Mouse (Mus musculus) stomach, embryonic 15.5 days (tissue): Measurements from ENCODE around the gene Rnf181. TPM values are rescaled to one million over a fixed set of nuclear protein-coding genes. Genes with fewer than 3 reads are reported as not detected.

ENCODE experiments used
- ATAC-seq: fragments of 200-750 bp; cut with Nextera tagmentation; 2 replicates; pipeline ENCODE4 v1.8.0; 2017; ENCODE audit warnings: low read depth, moderate number of reproducible peaks, moderate TSS enrichment; ENCODE audit not compliant: insufficient read depth, low FRiP score
- H3K27ac ChIP-seq: fragments of 300-500 bp; sonication (generic); 2 replicates; pipeline ENCODE4 v1.5.1; 2015; ENCODE audit warnings: mild to moderate bottlenecking, inconsistent platforms
- H3K27me3 ChIP-seq: fragments of 300-500 bp; sonication (generic); replicated peaks from 2 replicates; pipeline ENCODE4 v1.6.1; 2015; ENCODE audit warnings: inconsistent platforms
- H3K36me3 ChIP-seq: fragments of 300-500 bp; sonication (generic); 2 replicates; pipeline ENCODE4 v1.6.1; 2015; ENCODE audit warnings: inconsistent platforms
- H3K4me1 ChIP-seq: fragments of 300-500 bp; sonication (generic); 2 replicates; pipeline ENCODE4 v1.6.1; 2015; ENCODE audit warnings: inconsistent platforms
- H3K4me2 ChIP-seq: fragments of 300-500 bp; sonication (generic); 2 replicates; pipeline ENCODE4 v1.6.1; 2015; ENCODE audit warnings: mild to moderate bottlenecking, inconsistent platforms
- H3K4me3 ChIP-seq: fragments of 300-500 bp; sonication (generic); replicated peaks from 2 replicates; pipeline ENCODE4 v1.5.1; 2015; ENCODE audit warnings: inconsistent platforms
- H3K9ac ChIP-seq: fragments of 300-500 bp; sonication (generic); 2 replicates; pipeline ENCODE4 v1.6.1; 2015; ENCODE audit warnings: inconsistent platforms
- H3K9me3 ChIP-seq: fragments of 300-500 bp; sonication (generic); 2 replicates; pipeline ENCODE4 v1.6.1; 2016; ENCODE audit warnings: inconsistent platforms
- WGBS: fragments of 180-500 bp; shearing (Covaris S2); methylation state at CpG from one replicate; pipeline ENCODE4 v1.1.7; 2015; 5-methylcytosine and 5-hydroxymethylcytosine counted together
- polyA plus RNA-seq: library from polyadenylated mRNA; unstranded; fragments of >200 nt; fragmentation: Nextera tagmentation; extraction: Ambion mirVana; gene quantifications from 2 replicates; pipeline ENCODE4 v1.2.1, GENCODE M21; 2015

Gene Rnf181
- polyA plus RNA-seq, 1 experiment from 2014 or later: 123 TPM

- 84% methylated on average over 11 of the region's 11 CpGs for WGBS
- H3K4me3 ChIP-seq: no peak overlapping the region
- no peak for ATAC-seq
- H3K27me3 ChIP-seq: no peaks in the 10 kb centered on the region
- no peaks in the 10 kb centered on the region for H3K4me1 ChIP-seq
- no peak overlapping the region for H3K9ac ChIP-seq
- H3K27ac ChIP-seq: no peak overlapping the region
- no peak overlapping the region for H3K4me2 ChIP-seq
- H3K36me3 ChIP-seq: 0 out of 2 replicates have a peak, but pooled peaks cover 7% of the 10 kb centered on the region
- no peaks in the 10 kb centered on the region for H3K9me3 ChIP-seq
Measured at GRCm38 (mm10) chr6:72313124-72313867, 53.5 kb downstream of the Rnf181 start.

GRCm38 (mm10) chr6:72312198-72312597 lies 54.6 kb downstream of the Rnf181 start:
- no peak overlapping the region for H3K4me3 ChIP-seq
- no peaks in the 10 kb centered on the region for H3K4me1 ChIP-seq
- 91% methylated on average over 3 of the region's 3 CpGs for WGBS
- H3K9me3 ChIP-seq: no peaks in the 10 kb centered on the region
- H3K27me3 ChIP-seq: no peaks in the 10 kb centered on the region
- ATAC-seq: no peak
- H3K4me2 ChIP-seq: no peak overlapping the region
- H3K27ac ChIP-seq: no peak overlapping the region
- H3K9ac ChIP-seq: no peak overlapping the region
- 0 out of 2 replicates have a peak, but pooled peaks cover 2% of the 10 kb centered on the region for H3K36me3 ChIP-seq

Other genes starting within 250 kb of the Rnf181 start
- gene Atoh8, start 131.4 kb downstream of the Rnf181 start, polyA plus RNA-seq: 9.8 and 11.2 TPM in 2 replicates
- gene Sftpb, start 62.3 kb downstream of the Rnf181 start, polyA plus RNA-seq: 0.10 TPM in 1 of 2 replicates, not detected in the other
- gene Usp39, start 21.8 kb downstream of the Rnf181 start, polyA plus RNA-seq: 38.3 and 39.9 TPM in 2 replicates
- gene 0610030E20Rik, start 19.6 kb downstream of the Rnf181 start, polyA plus RNA-seq: 25.7 and 28.2 TPM in 2 replicates
- 14.8 and 15.4 TPM in 2 replicates for gene Tmem150a, start 11.5 kb downstream of the Rnf181 start, polyA plus RNA-seq
- gene Vamp5, start 13.5 kb upstream of the Rnf181 start, polyA plus RNA-seq: 23.9 and 26.8 TPM in 2 replicates
- gene Vamp8, start 23.7 kb upstream of the Rnf181 start, polyA plus RNA-seq: 215 and 219 TPM in 2 replicates
- 30.4 and 39.5 TPM in 2 replicates for gene Ggcx, start 47.4 kb upstream of the Rnf181 start, polyA plus RNA-seq
- 284 and 306 TPM in 2 replicates for gene Mat2a, start 72.6 kb upstream of the Rnf181 start, polyA plus RNA-seq
- 0.18 and 0.22 TPM in 2 replicates for gene Sh2d6, start 154.8 kb upstream of the Rnf181 start, polyA plus RNA-seq
- 80.9 and 98.6 TPM in 2 replicates for gene Capg, start 177.4 kb upstream of the Rnf181 start, polyA plus RNA-seq
- gene Elmod3, start 231.5 kb upstream of the Rnf181 start, polyA plus RNA-seq: 13.7 and 15.9 TPM in 2 replicates
- 21.5 and 22.3 TPM in 2 replicates for gene Retsat, start 231.5 kb upstream of the Rnf181 start, polyA plus RNA-seq